Mouse (Mus musculus) hindlimb bud, embryonic 11.5 days (tissue): ENCODE measurements at regions not wholly inside any gene's neighbourhood (a gene's known extent, or its start where the extent isn't known, plus 50 kb on each side); places are given as distances from the start of the nearest gene placed in this dataset.

Experiments
- DNase-seq: peaks from one replicate; pipeline ENCODE4 v3.0.0-alpha.2; 2012; ENCODE audit warnings: low read depth, low spot score; ENCODE audit errors: extremely low spot score

GRCm38 (mm10) chr12:47466740-47467139 is 648.0 kb upstream of the Nova1 start:
- DNase-seq: no peak

GRCm38 (mm10) chr12:47465924-47466323 is 647.2 kb upstream of the Nova1 start:
- DNase-seq: no peak

- DNase-seq: no peak
Measured at GRCm38 (mm10) chr12:47431669-47432068, 612.9 kb upstream of the Nova1 start.

- DNase-seq: no peak
Measured at GRCm38 (mm10) chr12:47412251-47412650, 593.5 kb upstream of the Nova1 start.

- no peak for DNase-seq
Measured at GRCm38 (mm10) chr12:47406563-47406962, 587.8 kb upstream of the Nova1 start.

- no peak for DNase-seq
Measured at GRCm38 (mm10) chr12:47406131-47406530, 587.4 kb upstream of the Nova1 start.

- DNase-seq: no peak
Measured at GRCm38 (mm10) chr12:47383225-47383624, 564.5 kb upstream of the Nova1 start.

GRCm38 (mm10) chr12:47353269-47353668 is 534.5 kb upstream of the Nova1 start:
- DNase-seq: no peak

- DNase-seq: no peak
Measured at GRCm38 (mm10) chr12:47351229-47351628, 532.5 kb upstream of the Nova1 start.

- no peak for DNase-seq
Measured at GRCm38 (mm10) chr12:47313413-47313812, 494.7 kb upstream of the Nova1 start.

- DNase-seq: no peak
Measured at GRCm38 (mm10) chr12:47275904-47276303, 457.2 kb upstream of the Nova1 start.

GRCm38 (mm10) chr12:47272309-47272708 is 453.6 kb upstream of the Nova1 start:
- DNase-seq: no peak

- DNase-seq: no peak
Measured at GRCm38 (mm10) chr12:47264118-47264517, 445.4 kb upstream of the Nova1 start.

- no peak for DNase-seq
Measured at GRCm38 (mm10) chr12:47263408-47263807, 444.7 kb upstream of the Nova1 start.

- peak; percentile 2 for DNase-seq
Measured at GRCm38 (mm10) chr12:47252306-47252705, 433.6 kb upstream of the Nova1 start.

GRCm38 (mm10) chr12:47243623-47244514 is 425.1 kb upstream of the Nova1 start:
- DNase-seq: no peak

- no peak for DNase-seq
Measured at GRCm38 (mm10) chr12:47220016-47220415, 401.3 kb upstream of the Nova1 start.

- no peak for DNase-seq
Measured at GRCm38 (mm10) chr12:47219340-47219739, 400.6 kb upstream of the Nova1 start.

GRCm38 (mm10) chr12:47211417-47212104 is 392.8 kb upstream of the Nova1 start:
- DNase-seq: no peak

GRCm38 (mm10) chr12:47202936-47203335 is 384.2 kb upstream of the Nova1 start:
- no peak for DNase-seq

- no peak for DNase-seq
Measured at GRCm38 (mm10) chr12:47198609-47199008, 379.9 kb upstream of the Nova1 start.

GRCm38 (mm10) chr12:47164736-47165135 is 346.0 kb upstream of the Nova1 start:
- no peak for DNase-seq
